Mouse (Mus musculus) heart, adult 2 months (tissue): ENCODE data around the gene Tbc1d1. TPM values are rescaled to one million over a fixed set of nuclear protein-coding genes. Genes with fewer than 3 reads are reported as not detected.
A peak's percentile ranks its signal among the peaks of the same experiment; 100 is the strongest.
"Not testable (repeated sequence)": the region's sequence is repeated elsewhere in the genome, so short reads cannot be mapped to it uniquely, and the experiment has no call there.

Source experiments
- DNase-seq, 2 experiments: peaks; one replicate each; pipeline ENCODE4 v3.0.0; 2021
- H3K27ac ChIP-seq: fragments of 200-600 bp; 2 replicates; pipeline ENCODE4 v1.8.1; 2022
- H3K27me3 ChIP-seq: fragments of 200-500 bp; 2 replicates; pipeline ENCODE4 v1.6.1; 2012; ENCODE audit warnings: mild to moderate bottlenecking, low read length, inconsistent platforms, mixed read lengths; ENCODE audit not compliant: control insufficient read depth, insufficient read depth
- H3K36me3 ChIP-seq: fragments of 200-500 bp; 2 replicates; pipeline ENCODE4 v1.6.1; 2012; ENCODE audit warnings: low read length, inconsistent platforms; ENCODE audit not compliant: control insufficient read depth, insufficient read depth
- H3K4me1 ChIP-seq: fragments of 200-500 bp; 2 replicates; pipeline ENCODE4 v1.6.1; 2011; ENCODE audit warnings: low read length; ENCODE audit not compliant: control insufficient read depth, insufficient read depth
- H3K4me3 ChIP-seq: fragments of 200-600 bp; 2 replicates; pipeline ENCODE4 v1.8.1; 2022
- H3K79me2 ChIP-seq: fragments of 200-500 bp; replicated peaks from 2 replicates; pipeline ENCODE4 v1.6.1; 2012; ENCODE audit warnings: mild to moderate bottlenecking, inconsistent platforms, low read length, moderate library complexity, mixed read lengths; ENCODE audit not compliant: control insufficient read depth, insufficient read depth
- H3K9ac ChIP-seq: fragments of 200-500 bp; 2 replicates; pipeline ENCODE4 v1.6.1; 2012; ENCODE audit warnings: low read depth, mild to moderate bottlenecking, control low read depth, inconsistent platforms, low read length, mixed read lengths
- CTCF ChIP-seq: fragments of 200-600 bp; IDR thresholded peaks from 2 replicates; pipeline ENCODE4 v1.8.1; 2022; ENCODE audit warnings: antibody characterized with exemption, mild to moderate bottlenecking, moderate library complexity
- EP300 ChIP-seq: fragments of 200-500 bp; IDR thresholded peaks from 2 replicates; pipeline ENCODE4 v1.6.1; 2011; ENCODE audit warnings: low read depth, low read length, control low read depth; ENCODE audit not compliant: insufficient read depth
- POLR2A ChIP-seq: fragments of 200-500 bp; IDR thresholded peaks from 2 replicates; pipeline ENCODE4 v1.6.1; 2011; ENCODE audit warnings: mild to moderate bottlenecking, low read depth, low read length, control low read depth; ENCODE audit not compliant: insufficient read depth
- WGBS: fragments of 180-500 bp; shearing (Covaris S2); methylation state at CpG from one replicate; pipeline ENCODE4 v1.1.7; 2018; 5-methylcytosine and 5-hydroxymethylcytosine counted together
- intact Hi-C: fragments of 180-260 bp; cut with DNase I; formaldehyde crosslinking; loops from one replicate; pipeline ENCODE4 v1.15.1; 2025
- polyA plus RNA-seq: library from polyadenylated mRNA; depleted of rRNA; stranded (reverse); fragments of >200 nt; gene quantifications from 2 replicates; pipeline ENCODE4 v1.2.3, GENCODE M21; 2012
- total RNA-seq, 2 experiments: library from RNA; stranded (reverse); gene quantifications; 2 replicates each; pipeline ENCODE4 v1.2.3; 2021

Gene Tbc1d1
- total and polyA plus RNA-seq, 3 experiments: 13.2 to 22.1 (median 13.6) TPM

DNA sequence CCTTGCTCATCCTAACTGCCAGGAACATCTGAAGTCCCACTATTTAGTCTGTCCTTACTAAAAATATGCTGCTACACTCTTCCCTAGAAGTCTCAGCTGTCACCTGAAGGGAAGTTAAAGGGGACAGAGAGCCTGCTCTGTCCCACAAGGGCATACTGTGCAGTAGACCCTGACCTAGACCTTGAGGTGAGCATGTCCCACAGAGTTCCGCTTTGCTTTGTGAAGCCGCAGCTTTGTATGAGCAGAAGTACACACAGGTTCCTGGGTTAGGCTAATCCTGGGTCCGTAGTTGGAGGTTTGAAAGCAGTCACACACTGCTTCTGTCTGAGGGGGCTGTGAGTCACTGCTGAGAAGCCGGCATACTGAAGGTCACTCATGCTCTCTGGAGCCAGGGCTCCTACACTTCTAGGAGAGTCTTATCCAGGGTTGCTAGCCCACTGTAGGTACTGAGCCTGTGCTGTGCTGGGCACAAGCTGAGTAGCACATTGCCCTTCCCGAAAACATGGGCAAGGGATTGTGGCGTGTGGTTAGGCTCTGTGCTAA, 190.3 kb downstream of the Tbc1d1 start:
- no peak for DNase-seq
- Histone ChIP-seq H3K36me3 (peaks cover 7% of the 10 kb centered on the region), H3K4me1 (peaks cover 24% of the 10 kb centered on the region), H3K79me2 (no peaks in the 10 kb centered on the region), H3K4me3 (no peak overlapping the region), H3K27me3 (no peaks in the 10 kb centered on the region), H3K9ac (no peak overlapping the region), H3K27ac (peak overlapping the region; percentile 73)
- WGBS: 84% methylated on average over 6 of the region's 6 CpGs
- intact Hi-C loops: no loop called here
- TF ChIP-seq CTCF (no peak), EP300 (no peak), POLR2A (no peak)

DNA sequence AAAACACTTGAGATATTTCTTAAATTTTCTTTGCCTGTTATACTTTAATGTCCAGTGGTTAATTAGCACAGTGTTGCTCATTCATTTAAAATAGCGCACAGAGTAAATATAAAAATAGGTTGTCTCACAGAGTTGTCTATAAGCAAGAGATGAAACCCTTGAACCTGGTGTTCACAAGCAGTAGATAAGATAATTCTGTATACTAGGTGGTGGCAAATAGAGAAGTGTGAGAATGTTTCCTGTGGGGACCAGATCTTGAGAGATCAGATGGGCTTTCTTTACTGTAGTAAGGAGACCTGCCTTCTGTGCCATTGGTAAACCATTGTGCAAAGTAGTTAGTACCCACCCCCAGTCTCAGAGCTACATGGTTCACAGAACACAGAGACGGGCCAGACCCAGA, 192.1 kb downstream of the Tbc1d1 start:
- intact Hi-C loops: no loop called here
- over 99% methylated on average over 2 of the region's 2 CpGs for WGBS
- Histone ChIP-seq H3K4me1 (peaks cover 21% of the 10 kb centered on the region), H3K79me2 (no peaks in the 10 kb centered on the region), H3K36me3 (peaks cover 7% of the 10 kb centered on the region), H3K27ac (no peak overlapping the region), H3K4me3 (no peak overlapping the region), H3K27me3 (no peaks in the 10 kb centered on the region), H3K9ac (no peak overlapping the region)
- no peak for TF ChIP-seq CTCF
- TF ChIP-seq EP300: no peak
- TF ChIP-seq POLR2A: no peak
- DNase-seq: no peak

DNA sequence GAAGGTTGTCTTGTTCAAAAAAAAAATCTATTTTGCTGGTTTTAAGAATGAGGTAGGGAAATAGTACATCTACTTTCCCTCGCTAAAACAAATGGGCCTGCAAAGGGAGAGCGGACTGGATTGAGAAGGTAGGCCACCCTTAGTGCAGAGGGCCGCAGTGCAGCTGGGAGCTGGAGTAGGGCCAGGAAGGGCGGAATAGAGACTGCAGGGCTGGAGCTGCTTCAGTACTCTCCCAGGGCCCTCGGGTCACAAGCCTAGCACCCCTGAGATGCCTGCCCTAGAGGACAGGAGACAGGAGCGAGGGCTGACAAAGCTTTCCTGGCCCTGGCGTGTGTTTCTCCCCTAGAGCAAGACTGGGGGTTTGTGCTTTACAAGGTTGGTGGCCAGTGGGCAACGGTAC, 192.7 kb downstream of the Tbc1d1 start:
- H3K9ac ChIP-seq: no peak overlapping the region
- WGBS: 78% methylated on average over 8 of the region's 8 CpGs

DNA sequence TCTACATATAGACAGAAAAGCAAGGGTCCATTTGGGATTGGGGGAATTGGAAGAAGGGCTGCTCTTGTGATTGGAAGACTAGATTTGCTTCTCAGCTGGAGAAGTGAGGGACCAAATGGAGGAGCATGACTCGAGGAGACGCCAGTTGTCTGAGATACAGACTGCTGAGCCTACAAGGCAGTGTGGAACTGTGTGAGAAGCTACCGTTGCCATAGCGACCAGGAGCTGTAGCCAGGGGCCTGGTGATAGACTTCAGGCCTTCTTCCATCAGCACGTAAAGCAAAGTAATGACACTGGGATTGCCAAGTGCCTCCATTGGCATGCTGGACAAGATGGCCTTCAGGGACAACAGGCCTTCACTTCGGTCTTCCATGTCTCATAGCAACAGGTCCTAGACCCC, 195.9 kb downstream of the Tbc1d1 start:
- no peak for DNase-seq
- no peaks in the 10 kb centered on the region for H3K4me1 ChIP-seq
- no peak overlapping the region for H3K4me3 ChIP-seq
- H3K27me3 ChIP-seq: no peaks in the 10 kb centered on the region
- 87% methylated on average over 6 of the region's 6 CpGs for WGBS
- intact Hi-C loops: no loop called here
- no peaks in the 10 kb centered on the region for H3K79me2 ChIP-seq
- H3K27ac ChIP-seq: no peak overlapping the region
- H3K36me3 ChIP-seq: no peaks in the 10 kb centered on the region
- H3K9ac ChIP-seq: no peak overlapping the region
- TF ChIP-seq POLR2A (no peak), CTCF (no peak), EP300 (no peak)

More for the DNA sequence above, 192.7 kb downstream of the Tbc1d1 start:
- H3K79me2 ChIP-seq: no peaks in the 10 kb centered on the region
- H3K4me3 ChIP-seq: no peak overlapping the region
- H3K27me3 ChIP-seq: no peaks in the 10 kb centered on the region
- H3K27ac ChIP-seq: no peak overlapping the region; the same call in 1 of the 2 replicates
- H3K4me1 ChIP-seq: peaks cover 17% of the 10 kb centered on the region
- TF ChIP-seq CTCF: no peak
- intact Hi-C loops: no loop called here
- DNase-seq: no peak
- peaks cover 7% of the 10 kb centered on the region for H3K36me3 ChIP-seq

DNA sequence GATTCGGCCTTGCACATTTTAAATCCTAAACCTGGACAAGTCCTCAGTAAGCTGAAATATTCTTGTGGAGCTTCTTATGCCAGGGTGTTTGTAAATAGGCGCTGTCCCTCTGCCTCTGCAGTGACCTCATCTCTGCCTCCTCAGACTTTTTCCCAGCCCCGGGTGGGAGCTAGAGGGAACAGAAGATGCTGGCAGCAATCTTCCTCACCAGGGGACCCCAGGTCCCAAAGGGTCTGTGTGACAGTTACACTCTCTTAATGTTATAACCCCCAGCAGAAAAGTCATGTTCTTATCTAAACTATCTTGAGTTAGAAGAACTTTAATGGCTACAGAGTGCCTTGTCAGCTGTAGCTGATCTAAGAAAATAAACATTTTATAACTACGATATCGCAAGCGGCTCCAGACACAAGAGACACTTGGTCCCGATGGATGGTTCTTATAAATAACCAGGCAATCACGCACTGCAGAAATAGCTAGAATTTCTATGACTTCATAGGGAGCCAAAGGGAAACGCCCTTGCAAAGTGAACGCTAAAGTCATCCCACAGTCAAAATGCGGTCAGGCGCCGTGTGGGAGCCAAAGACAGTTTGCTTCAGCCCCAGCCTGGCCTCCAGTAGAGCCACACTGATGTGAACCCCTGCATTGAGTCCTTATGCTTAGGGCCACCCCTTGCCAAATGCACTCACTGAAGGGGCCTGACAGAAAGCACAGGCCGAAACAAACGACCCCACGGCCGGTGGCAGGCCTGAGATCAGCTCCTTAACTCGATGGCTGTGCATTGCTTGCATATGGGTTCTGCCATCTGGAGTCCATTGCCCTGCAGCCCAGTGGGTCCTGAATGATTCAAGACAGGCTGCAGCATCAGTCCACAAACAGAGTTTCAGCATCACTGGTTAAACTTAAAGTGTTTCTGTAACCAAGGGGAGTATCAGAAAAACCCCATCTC, 202.8 kb downstream of the Tbc1d1 start:
- Histone ChIP-seq H3K27ac (peak overlapping the region; percentile 33), H3K79me2 (no peaks in the 10 kb centered on the region), H3K4me3 (no peak overlapping the region), H3K36me3 (no peaks in the 10 kb centered on the region), H3K9ac (no peak overlapping the region), H3K4me1 (peaks cover 15% of the 10 kb centered on the region), H3K27me3 (no peaks in the 10 kb centered on the region)
- intact Hi-C loops: no loop called here
- WGBS: 58% methylated on average over 18 of the region's 18 CpGs
- TF ChIP-seq EP300: no peak
- no peak for TF ChIP-seq POLR2A
- TF ChIP-seq CTCF: no peak
- no peak for DNase-seq

DNA sequence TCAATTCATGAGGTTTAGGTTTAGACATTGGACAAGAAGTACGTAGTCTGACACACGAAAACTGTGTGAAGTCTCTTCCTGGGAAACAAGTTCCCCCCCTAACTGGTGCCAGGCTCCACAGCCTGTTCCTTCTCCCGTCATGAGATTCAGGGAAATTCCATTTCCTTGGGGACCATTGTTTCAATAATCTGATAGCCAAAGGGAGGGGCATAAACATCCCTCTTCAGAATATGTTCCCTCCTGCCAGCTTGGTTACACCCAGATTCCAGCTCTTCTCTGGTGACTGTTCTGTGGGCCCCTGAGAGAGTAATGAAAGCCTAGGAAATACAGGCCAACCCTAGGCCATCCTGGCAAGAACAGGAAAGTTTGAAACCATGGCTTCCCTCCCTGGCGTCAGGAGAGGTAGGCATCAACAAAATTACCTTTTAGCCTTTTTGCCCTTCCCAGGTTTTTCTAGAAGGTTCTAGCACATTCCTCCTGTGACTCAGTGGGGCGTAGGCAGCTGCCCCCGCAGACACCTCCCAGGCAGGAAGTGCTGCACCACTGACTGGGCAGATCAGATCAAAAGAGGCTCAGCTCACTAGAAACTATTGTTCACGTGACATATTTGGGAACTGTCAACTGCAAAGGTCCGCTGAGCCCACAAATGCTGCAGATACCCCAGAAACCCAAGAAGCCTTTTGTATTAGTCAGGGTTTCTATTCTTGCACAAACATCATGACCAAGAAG, 204.2 kb downstream of the Tbc1d1 start:
- peak overlapping the region; percentile 80 for H3K27ac ChIP-seq
- TF ChIP-seq EP300 (no peak), CTCF (no peak), POLR2A (no peak)
- H3K9ac ChIP-seq: no peak overlapping the region
- peak in 1 of 2 experiments; percentile 60 for DNase-seq
- H3K36me3 ChIP-seq: peaks cover 3% of the 10 kb centered on the region; the same call in 1 of the 2 replicates
- no peaks in the 10 kb centered on the region for H3K27me3 ChIP-seq
- H3K4me3 ChIP-seq: no peak overlapping the region
- intact Hi-C loops: no loop called here
- peaks cover 23% of the 10 kb centered on the region for H3K4me1 ChIP-seq
- 59% methylated on average over 8 of the region's 8 CpGs for WGBS
- H3K79me2 ChIP-seq: no peaks in the 10 kb centered on the region

DNA sequence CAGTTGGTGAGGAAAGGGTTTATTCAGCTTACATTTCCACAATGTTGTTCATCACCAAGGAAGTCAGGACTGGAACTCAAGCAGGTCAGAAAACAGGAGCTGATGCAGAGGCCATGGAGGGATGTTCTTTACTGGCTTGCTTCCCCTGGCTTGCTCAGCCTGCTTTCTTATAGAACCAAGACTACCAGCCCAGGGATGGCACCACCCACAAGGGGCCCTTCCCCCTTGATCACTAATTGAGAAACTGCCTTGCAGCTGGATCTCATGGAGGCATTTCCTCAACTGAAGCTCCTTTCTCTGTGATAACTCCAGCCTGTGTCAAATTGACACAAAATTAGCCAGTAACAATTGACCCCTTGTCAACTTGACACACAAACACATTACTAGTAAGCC, 204.8 kb downstream of the Tbc1d1 start:
- Histone ChIP-seq H3K4me1 (peaks cover 28% of the 10 kb centered on the region), H3K27ac (peak overlapping the region; percentile 80)
- H3K36me3 ChIP-seq, H3K4me3 ChIP-seq, H3K79me2 ChIP-seq, H3K27me3 ChIP-seq, H3K9ac ChIP-seq, intact Hi-C loops, DNase-seq: not testable (repeated sequence)
